Mouse (Mus musculus) hindbrain, embryonic 11.5 days (tissue): ENCODE data around the gene Rfwd3. TPM values are rescaled to one million over a fixed set of nuclear protein-coding genes. Genes with fewer than 3 reads are reported as not detected.

ENCODE experiments used
- ATAC-seq: fragments of 200-750 bp; cut with Nextera tagmentation; 2 replicates; pipeline ENCODE4 v1.8.0; 2017; ENCODE audit warnings: mild to moderate bottlenecking, moderate TSS enrichment, moderate library complexity; ENCODE audit not compliant: low FRiP score
- DNase-seq: peaks from one replicate; pipeline ENCODE4 v3.0.0-alpha.2; 2015; ENCODE audit warnings: low spot score
- H3K27ac ChIP-seq: fragments of 300-500 bp; sonication (generic); 2 replicates; pipeline ENCODE4 v1.5.1; 2014; ENCODE audit warnings: mild to moderate bottlenecking, low read depth, low read length
- H3K27me3 ChIP-seq: fragments of 300-500 bp; sonication (generic); 2 replicates; pipeline ENCODE4 v1.6.1; 2014; ENCODE audit warnings: mild to moderate bottlenecking, low read length, moderate library complexity, mixed read lengths; ENCODE audit not compliant: control insufficient read depth, insufficient read depth
- H3K36me3 ChIP-seq: fragments of 300-500 bp; sonication (generic); 2 replicates; pipeline ENCODE4 v1.6.1; 2014; ENCODE audit warnings: mild to moderate bottlenecking, low read length, moderate library complexity, mixed read lengths; ENCODE audit not compliant: control insufficient read depth, insufficient read depth
- H3K4me1 ChIP-seq: fragments of 300-500 bp; sonication (generic); replicated peaks from 2 replicates; pipeline ENCODE4 v1.6.1; 2014; ENCODE audit warnings: low read length, mixed read lengths; ENCODE audit not compliant: control insufficient read depth, insufficient read depth
- H3K4me2 ChIP-seq: fragments of 300-500 bp; sonication (generic); replicated peaks from 2 replicates; pipeline ENCODE4 v1.6.1; 2014; ENCODE audit warnings: mild to moderate bottlenecking, low read depth, low read length
- H3K4me3 ChIP-seq: fragments of 300-500 bp; sonication (generic); 2 replicates; pipeline ENCODE4 v1.5.1; 2014; ENCODE audit warnings: low read depth, low read length
- H3K9ac ChIP-seq: fragments of 300-500 bp; sonication (generic); 2 replicates; pipeline ENCODE4 v1.6.1; 2014; ENCODE audit warnings: low read depth, low read length
- H3K9me3 ChIP-seq: fragments of 300-500 bp; sonication (generic); 2 replicates; pipeline ENCODE4 v1.6.1; 2016; ENCODE audit warnings: low read length; ENCODE audit not compliant: control insufficient read depth
- WGBS: fragments of 180-500 bp; shearing (Covaris S2); extraction: QIAGEN DNeasy Blood & Tissue Kit; methylation state at CpG from one replicate; pipeline ENCODE4 v1.1.7; 2014; 5-methylcytosine and 5-hydroxymethylcytosine counted together
- polyA plus RNA-seq: library from polyadenylated mRNA; unstranded; fragments of >200 nt; fragmentation: Nextera tagmentation; extraction: Ambion mirVana; gene quantifications from 2 replicates; pipeline ENCODE4 v1.2.1, GENCODE M21; 2014

Rfwd3 gene
- polyA plus RNA-seq, 1 experiment from 2014 or later: 64.5 TPM

GRCm38 (mm10) chr8:111261981-111262381, 38.0 kb downstream of the Rfwd3 start:
- no peaks in the 10 kb centered on the region for H3K4me1 ChIP-seq
- no peaks in the 10 kb centered on the region for H3K9me3 ChIP-seq
- no peaks in the 10 kb centered on the region for H3K36me3 ChIP-seq
- H3K27me3 ChIP-seq: no peaks in the 10 kb centered on the region
- H3K4me3 ChIP-seq: no peak overlapping the region
- H3K27ac ChIP-seq: no peak overlapping the region
- WGBS: 84% methylated on average over 4 of the region's 4 CpGs
- no peak overlapping the region for H3K9ac ChIP-seq
- H3K4me2 ChIP-seq: no peak overlapping the region
- ATAC-seq (no peak), DNase-seq (no peak)

GRCm38 (mm10) chr8:111260251-111260650, 39.8 kb downstream of the Rfwd3 start:
- Histone ChIP-seq H3K4me2 (no peak overlapping the region), H3K36me3 (no peaks in the 10 kb centered on the region), H3K9me3 (no peaks in the 10 kb centered on the region), H3K27me3 (no peaks in the 10 kb centered on the region), H3K4me3 (no peak overlapping the region), H3K27ac (no peak overlapping the region), H3K4me1 (no peaks in the 10 kb centered on the region), H3K9ac (no peak overlapping the region)
- ATAC-seq (no peak), DNase-seq (no peak)
- WGBS: 95% methylated on average over 5 of the region's 5 CpGs

- H3K36me3 ChIP-seq: no peaks in the 10 kb centered on the region
- no peak for DNase-seq
- no peaks in the 10 kb centered on the region for H3K4me1 ChIP-seq
- no peaks in the 10 kb centered on the region for H3K9me3 ChIP-seq
- ATAC-seq: peak; percentile 3; the same call in 1 of the 2 replicates
- peak overlapping the region; percentile 89 for H3K9ac ChIP-seq
- H3K27me3 ChIP-seq: no peaks in the 10 kb centered on the region
- H3K27ac ChIP-seq: no peak overlapping the region
- 12% methylated on average over 13 of the region's 13 CpGs for WGBS
- H3K4me3 ChIP-seq: peak overlapping the region; percentile 86
- H3K4me2 ChIP-seq: peak overlapping the region; percentile 52
Observed at GRCm38 (mm10) chr8:111259408-111259741, 40.6 kb downstream of the Rfwd3 start.

- Histone ChIP-seq H3K9me3 (no peaks in the 10 kb centered on the region), H3K4me1 (no peaks in the 10 kb centered on the region), H3K9ac (peak within 1 kb of the TSS; percentile 89), H3K27ac (peak within 1 kb of the TSS; percentile 95), H3K4me2 (peak within 1 kb of the TSS; percentile 52), H3K36me3 (no peaks in the 10 kb centered on the region), H3K4me3 (peak within 1 kb of the TSS; percentile 86), H3K27me3 (no peaks in the 10 kb centered on the region)
- DNase-seq: peak; percentile 95
- peak; percentile 94 for ATAC-seq
- WGBS: under 1% methylated on average over 63 of the region's 76 CpGs
Observed at GRCm38 (mm10) chr8:111258631-111259407, 41.2 kb downstream of the Rfwd3 start, which contains the start of gene Glg1. Gene Glg1, minus strand, starts transcription at chr8:111259216.

- Histone ChIP-seq H3K27ac (peak overlapping the region; percentile 95), H3K4me3 (peak overlapping the region; percentile 86), H3K27me3 (no peaks in the 10 kb centered on the region), H3K4me1 (no peaks in the 10 kb centered on the region), H3K36me3 (no peaks in the 10 kb centered on the region), H3K9ac (peak overlapping the region; percentile 89), H3K4me2 (peak overlapping the region; percentile 52), H3K9me3 (no peaks in the 10 kb centered on the region)
- DNase-seq (no peak), ATAC-seq (peak; percentile 77)
- under 1% methylated on average over 25 of the region's 26 CpGs for WGBS
Observed at GRCm38 (mm10) chr8:111258010-111258630, 41.9 kb downstream of the Rfwd3 start.

- no peak for DNase-seq
- H3K4me1 ChIP-seq: no peaks in the 10 kb centered on the region
- 91% methylated on average over 4 of the region's 4 CpGs for WGBS
- no peaks in the 10 kb centered on the region for H3K9me3 ChIP-seq
- no peaks in the 10 kb centered on the region for H3K36me3 ChIP-seq
- no peak overlapping the region for H3K27ac ChIP-seq
- ATAC-seq: no peak
- H3K4me3 ChIP-seq: no peak overlapping the region
- no peak overlapping the region for H3K4me2 ChIP-seq
- no peak overlapping the region for H3K9ac ChIP-seq
- no peaks in the 10 kb centered on the region for H3K27me3 ChIP-seq
Observed at GRCm38 (mm10) chr8:111252487-111253112, 47.4 kb downstream of the Rfwd3 start.

GRCm38 (mm10) chr8:111250111-111250510, 49.9 kb downstream of the Rfwd3 start:
- no peaks in the 10 kb centered on the region for H3K9me3 ChIP-seq
- ATAC-seq: no peak

GRCm38 (mm10) chr8:111248136-111248535, 51.9 kb downstream of the Rfwd3 start:
- Histone ChIP-seq H3K36me3 (no peaks in the 10 kb centered on the region), H3K9ac (no peak overlapping the region), H3K27ac (no peak overlapping the region), H3K4me3 (no peak overlapping the region), H3K27me3 (no peaks in the 10 kb centered on the region), H3K4me1 (no peaks in the 10 kb centered on the region), H3K4me2 (no peak overlapping the region), H3K9me3 (no peaks in the 10 kb centered on the region)
- no peak for ATAC-seq
- DNase-seq: no peak

More at GRCm38 (mm10) chr8:111250111-111250510, 49.9 kb downstream of the Rfwd3 start:
- H3K4me2 ChIP-seq: no peak overlapping the region
- H3K27ac ChIP-seq: no peak overlapping the region
- DNase-seq: no peak
- H3K9ac ChIP-seq: no peak overlapping the region
- H3K4me3 ChIP-seq: no peak overlapping the region
- no peaks in the 10 kb centered on the region for H3K36me3 ChIP-seq
- WGBS: 71% methylated on average over 2 of the region's 2 CpGs
- no peaks in the 10 kb centered on the region for H3K27me3 ChIP-seq
- H3K4me1 ChIP-seq: no peaks in the 10 kb centered on the region
